Mouse (Mus musculus) lung, postnatal 0 days (tissue): Measurements from ENCODE around the gene Smarcd1.

ENCODE experiments used
- CTCF ChIP-seq: IDR thresholded peaks from 2 replicates; pipeline ENCODE4 v1.5.1; 2016; ENCODE audit warnings: antibody characterized with exemption, mild to moderate bottlenecking
- EP300 ChIP-seq: IDR thresholded peaks from 2 replicates; pipeline ENCODE4 v1.6.1; 2016; ENCODE audit warnings: antibody characterized with exemption, mild to moderate bottlenecking, control low read depth

GRCm38 (mm10) chr15:99684156-99684555, 17.8 kb upstream of the Smarcd1 start:
- TF ChIP-seq CTCF (no peak), EP300 (no peak)
